Mouse (Mus musculus) hindbrain, embryonic 16.5 days (tissue): ENCODE data around the gene Ehf. TPM values are rescaled to one million over a fixed set of nuclear protein-coding genes. Genes with fewer than 3 reads are reported as not detected.

Source experiments
- ATAC-seq: fragments of 200-750 bp; cut with Nextera tagmentation; 2 replicates; pipeline ENCODE4 v1.8.0; 2017; ENCODE audit warnings: moderate TSS enrichment, moderate library complexity
- H3K27ac ChIP-seq: fragments of 300-500 bp; sonication (generic); 2 replicates; pipeline ENCODE4 v1.5.1; 2014; ENCODE audit warnings: low read depth, mild to moderate bottlenecking, control low read depth, low read length, moderate library complexity
- H3K27me3 ChIP-seq: fragments of 300-500 bp; sonication (generic); replicated peaks from 2 replicates; pipeline ENCODE4 v1.6.1; 2014; ENCODE audit warnings: low read length; ENCODE audit not compliant: control insufficient read depth, insufficient read depth
- H3K36me3 ChIP-seq: fragments of 300-500 bp; sonication (generic); 2 replicates; pipeline ENCODE4 v1.6.1; 2014; ENCODE audit warnings: mild to moderate bottlenecking, low read length, moderate library complexity, mixed read lengths; ENCODE audit not compliant: control insufficient read depth, insufficient read depth
- H3K4me1 ChIP-seq: fragments of 300-500 bp; sonication (generic); 2 replicates; pipeline ENCODE4 v1.6.1; 2014; ENCODE audit warnings: low read depth, low read length; ENCODE audit not compliant: control insufficient read depth, insufficient read depth
- H3K4me2 ChIP-seq: fragments of 300-500 bp; sonication (generic); 2 replicates; pipeline ENCODE4 v1.6.1; 2014; ENCODE audit warnings: mild to moderate bottlenecking, low read length, control low read depth, moderate library complexity
- H3K4me3 ChIP-seq: fragments of 300-500 bp; sonication (generic); 2 replicates; pipeline ENCODE4 v1.5.1; 2014; ENCODE audit warnings: mild to moderate bottlenecking, low read length, control low read depth, moderate library complexity
- H3K9ac ChIP-seq: fragments of 300-500 bp; sonication (generic); 2 replicates; pipeline ENCODE4 v1.6.1; 2014; ENCODE audit warnings: low read depth, mild to moderate bottlenecking, control low read depth, low read length, moderate library complexity
- H3K9me3 ChIP-seq: fragments of 300-500 bp; sonication (generic); 2 replicates; pipeline ENCODE4 v1.6.1; 2014; ENCODE audit warnings: mild to moderate bottlenecking, low read length, moderate library complexity; ENCODE audit not compliant: control insufficient read depth
- WGBS: fragments of 180-500 bp; shearing (Covaris S2); extraction: QIAGEN DNeasy Blood & Tissue Kit; methylation state at CpG from one replicate; pipeline ENCODE4 v1.1.7; 2014; 5-methylcytosine and 5-hydroxymethylcytosine counted together
- polyA plus RNA-seq: library from polyadenylated mRNA; unstranded; fragments of >200 nt; fragmentation: Nextera tagmentation; extraction: Ambion mirVana; gene quantifications from 2 replicates; pipeline ENCODE4 v1.2.1, GENCODE M21; 2015

The Ehf gene
- polyA plus RNA-seq, 1 experiment from 2014 or later = 0.14 TPM

GRCm38 (mm10) chr2:103213547-103213946, 89.5 kb downstream of the Ehf start:
- Histone ChIP-seq H3K36me3 (no peaks in the 10 kb centered on the region), H3K4me1 (no peaks in the 10 kb centered on the region), H3K9me3 (no peaks in the 10 kb centered on the region), H3K4me2 (no peak overlapping the region), H3K27ac (no peak overlapping the region), H3K9ac (no peak overlapping the region), H3K4me3 (no peak overlapping the region), H3K27me3 (no peaks in the 10 kb centered on the region)
- no peak for ATAC-seq
- WGBS = 55% methylated on average over 1 of the region's 1 CpGs

Other genes with a start within 250 kb of the Ehf start
- gene Pdhx, start 229.8 kb downstream of the Ehf start, polyA plus RNA-seq = 73.7 and 78.3 TPM in 2 replicates
- gene Apip, start 229.6 kb downstream of the Ehf start, polyA plus RNA-seq = 49.2 and 54.8 TPM in 2 replicates
- not detected in 2 replicates for gene Elf5, start 108.4 kb upstream of the Ehf start, polyA plus RNA-seq
- gene Cat, start 181.9 kb upstream of the Ehf start, polyA plus RNA-seq = 95.8 and 105 TPM in 2 replicates